11 mouse cellular contexts compared by ENCODE assay signal in genomic region chr13:44133436-44133835, GRCm38 (mm10).
DNase-seq lines count a peak whose midpoint lies in the region; ATAC-seq and TF ChIP-seq lines count a peak whose summit lies in the region.
"Had no signal": no experiment of that assay in that cellular context is flagged by ENCODE, and none has a peak within 500 bp of the region (broad histone marks: within the 10 kb centered on the region; RNA-seq: fewer than 3 reads in every experiment).

No protein-coding gene starts in this region.

- no peak for TF ChIP-seq POLR2A in heart, adult 2 months (IDR thresholded peaks at IDR 0.05; ENCODE audit: insufficient read depth, low read depth, low read length)

- no peaks in the 10 kb centered on the region for H3K79me2 ChIP-seq in heart, adult 2 months (replicated peaks; ENCODE audit: control insufficient read depth, insufficient read depth, low read length)

- H3K27ac ChIP-seq in lung, embryonic 14.5 days (ENCODE audit: low read depth), result no peak overlapping the region
- H3K27ac ChIP-seq in heart, adult 2 months, result no peak overlapping the region
- H3K27ac ChIP-seq in neural tube, embryonic 11.5 days (ENCODE audit: low read depth, low read length), result no peak overlapping the region
- H3K27ac ChIP-seq: neural tube, embryonic 12.5 days; stomach, embryonic 15.5 days had no signal

- WGBS in lung, embryonic 14.5 days, result 44% methylated on average over 9 of the region's 9 CpGs
- 41% methylated on average over 9 of the region's 9 CpGs for WGBS in heart, adult 2 months
- WGBS in neural tube, embryonic 11.5 days, result 55% methylated on average over 9 of the region's 9 CpGs

- no peaks in the 10 kb centered on the region for H3K4me1 ChIP-seq in lung, embryonic 14.5 days (ENCODE audit: insufficient read depth)
- no peaks in the 10 kb centered on the region for H3K4me1 ChIP-seq in heart, adult 2 months (ENCODE audit: control insufficient read depth, insufficient read depth, low read length)
- peaks cover 4% of the 10 kb centered on the region; the same call in 1 of the 2 replicates for H3K4me1 ChIP-seq in neural tube, embryonic 11.5 days (ENCODE audit: control insufficient read depth, insufficient read depth, low read length)
- H3K4me1 ChIP-seq: stomach, embryonic 15.5 days had no signal

- H3K36me3 ChIP-seq in lung, embryonic 14.5 days (ENCODE audit: insufficient read depth), result no peaks in the 10 kb centered on the region
- no peaks in the 10 kb centered on the region for H3K36me3 ChIP-seq in heart, adult 2 months (ENCODE audit: control insufficient read depth, insufficient read depth, low read length)
- H3K36me3 ChIP-seq in neural tube, embryonic 11.5 days (ENCODE audit: control insufficient read depth, insufficient read depth, low read length), result no peaks in the 10 kb centered on the region
- H3K36me3 ChIP-seq: neural tube, embryonic 12.5 days; stomach, embryonic 15.5 days had no signal

- intact Hi-C loops in heart, adult 2 months (cut with DNase I), result no loop called here
- intact Hi-C loops in left cerebral cortex, postnatal 14 days (cut with DNase I), result no loop called here

- TF ChIP-seq EP300 in heart, adult 2 months (IDR thresholded peaks at IDR 0.05; ENCODE audit: insufficient read depth, low read depth, low read length), result peak; percentile 62; the same call in 1 of the 2 replicates

- no peaks in the 10 kb centered on the region for H3K9me3 ChIP-seq in lung, embryonic 14.5 days (ENCODE audit: low read depth, low read length)
- H3K9me3 ChIP-seq in neural tube, embryonic 11.5 days (ENCODE audit: control insufficient read depth, low read length), result no peaks in the 10 kb centered on the region
- H3K9me3 ChIP-seq: neural tube, embryonic 12.5 days; stomach, embryonic 15.5 days had no signal

- H3K4me2 ChIP-seq in lung, embryonic 14.5 days, result no peak overlapping the region
- H3K4me2 ChIP-seq in neural tube, embryonic 11.5 days (ENCODE audit: low read depth), result no peak overlapping the region
- H3K4me2 ChIP-seq: neural tube, embryonic 12.5 days; stomach, embryonic 15.5 days had no signal

- peak; percentile 44 to 56 for DNase-seq in cerebellum, postnatal 10 days
- DNase-seq in cerebellum, adult 9-11 months, result no peak
- DNase-seq in lung, embryonic 14.5 days, result peak; percentile 51
- DNase-seq in lung, postnatal 14 days, result no peak
- DNase-seq in heart, adult 2 months, result peak; percentile 43 to 60
- peak; percentile 47 for DNase-seq in neural tube, embryonic 11.5 days (ENCODE audit: low spot score)
- DNase-seq in adrenal gland, adult 8-10 months, result no peak
- DNase-seq in left cerebral cortex, postnatal 14 days (ENCODE audit: low spot score in 2 of 2), result no peak
- DNase-seq: lung, adult 2 months had no signal

- TF ChIP-seq CTCF in lung, embryonic 14.5 days (IDR thresholded peaks at IDR 0.05; ENCODE audit: low read depth), result no peak
- TF ChIP-seq CTCF in heart, adult 2 months (IDR thresholded peaks at IDR 0.05), result no peak

- no peak overlapping the region for H3K4me3 ChIP-seq in lung, embryonic 14.5 days (ENCODE audit: low read depth, low read length)
- H3K4me3 ChIP-seq in heart, adult 2 months, result no peak overlapping the region
- no peak overlapping the region for H3K4me3 ChIP-seq in neural tube, embryonic 11.5 days (ENCODE audit: low read depth, low read length)
- H3K4me3 ChIP-seq: neural tube, embryonic 12.5 days; stomach, embryonic 15.5 days had no signal

- H3K9ac ChIP-seq in lung, embryonic 14.5 days, result no peak overlapping the region
- H3K9ac ChIP-seq in heart, adult 2 months (ENCODE audit: low read depth, low read length), result no peak overlapping the region
- H3K9ac ChIP-seq in neural tube, embryonic 11.5 days (ENCODE audit: low read length), result no peak overlapping the region
- H3K9ac ChIP-seq: neural tube, embryonic 12.5 days; stomach, embryonic 15.5 days had no signal

- no peaks in the 10 kb centered on the region for H3K27me3 ChIP-seq in lung, embryonic 14.5 days (ENCODE audit: insufficient read depth, low read length)
- no peaks in the 10 kb centered on the region for H3K27me3 ChIP-seq in heart, adult 2 months (ENCODE audit: control insufficient read depth, insufficient read depth, low read length)
- no peaks in the 10 kb centered on the region for H3K27me3 ChIP-seq in neural tube, embryonic 11.5 days (ENCODE audit: control insufficient read depth, insufficient read depth, low read length)
- H3K27me3 ChIP-seq: neural tube, embryonic 12.5 days; stomach, embryonic 15.5 days had no signal

- ATAC-seq in lung, embryonic 14.5 days (ENCODE audit: insufficient read depth), result no peak
- ATAC-seq in neural tube, embryonic 11.5 days (ENCODE audit: insufficient read depth, low FRiP score, low TSS enrichment), result no peak

Comparison
In these comparisons a context has a peak if more than half of its experiments do, and no peak if none do; other contexts are left out.
1. DNase-seq: peak in cerebellum, postnatal 10 days (2 of 2), lung, embryonic 14.5 days (single experiment), heart, adult 2 months (2 of 2) and neural tube, embryonic 11.5 days (single experiment); none in cerebellum, adult 9-11 months (single experiment), lung, postnatal 14 days (single experiment), adrenal gland, adult 8-10 months (single experiment) and left cerebral cortex, postnatal 14 days (0 of 2).